Mouse (Mus musculus): ENCODE measurements around the gene Acap2. TPM values are rescaled to one million over a fixed set of nuclear protein-coding genes. Genes with fewer than 3 reads are reported as not detected.

Acap2 gene
- polyA plus RNA-seq, 1 experiment from 2014 or later = 39.6 TPM

DNA sequence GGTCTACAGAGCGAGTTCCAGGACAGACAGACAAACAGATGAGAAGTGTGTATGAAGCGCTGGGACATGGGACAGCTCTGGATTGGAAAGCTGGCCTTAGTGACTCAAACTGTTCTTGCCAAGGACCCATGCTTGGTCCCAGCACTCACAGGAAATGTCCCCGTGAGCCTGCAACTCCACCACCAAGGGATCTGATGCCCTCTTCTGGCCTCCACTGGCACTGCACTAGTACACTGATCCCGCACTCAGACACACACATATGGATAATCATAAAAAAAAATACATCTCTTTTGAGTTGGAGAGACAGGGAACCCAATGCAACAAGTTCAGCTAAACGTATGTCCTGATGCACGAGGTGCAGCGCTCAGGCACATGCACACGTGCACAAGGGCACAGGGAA, 30.7 kb downstream of the Acap2 start:
- WGBS (ENCODE audit: missing documents) = 97% methylated on average over 8 of the region's 8 CpGs
- Histone ChIP-seq H3K36me3 (ENCODE audit: inconsistent target) (no peaks in the 10 kb centered on the region), H3K27ac (no peak overlapping the region), H3K4me3 (ENCODE audit: inconsistent target) (no peak overlapping the region), H3K79me2 (ENCODE audit: inconsistent target) (peaks cover 100% of the 10 kb centered on the region)

- no peak overlapping the region for H3K4me3 ChIP-seq (ENCODE audit: inconsistent target)
- peaks cover 100% of the 10 kb centered on the region for H3K79me2 ChIP-seq (ENCODE audit: inconsistent target)
- H3K36me3 ChIP-seq (ENCODE audit: inconsistent target) = no peaks in the 10 kb centered on the region
- no peak overlapping the region for H3K27ac ChIP-seq
These were observed 31.4 kb downstream of the Acap2 start for GRCm38 (mm10) chr16:31169596-31169995.

GRCm38 (mm10) chr16:31167934-31168333, 33.1 kb downstream of the Acap2 start:
- Histone ChIP-seq H3K79me2 (ENCODE audit: inconsistent target) (peaks cover 100% of the 10 kb centered on the region), H3K4me3 (ENCODE audit: inconsistent target) (no peak overlapping the region), H3K36me3 (ENCODE audit: inconsistent target) (no peaks in the 10 kb centered on the region), H3K27ac (no peak overlapping the region)
- WGBS (ENCODE audit: missing documents) = 86% methylated on average over 6 of the region's 7 CpGs

GRCm38 (mm10) chr16:31167017-31167887, 33.8 kb downstream of the Acap2 start:
- Histone ChIP-seq H3K4me3 (ENCODE audit: inconsistent target) (no peak overlapping the region), H3K79me2 (ENCODE audit: inconsistent target) (peaks cover 100% of the 10 kb centered on the region), H3K36me3 (ENCODE audit: inconsistent target) (no peaks in the 10 kb centered on the region), H3K27ac (no peak overlapping the region)
- 90% methylated on average over 10 of the region's 10 CpGs for WGBS (ENCODE audit: missing documents)

- no peak overlapping the region for H3K4me3 ChIP-seq (ENCODE audit: inconsistent target)
- no peak overlapping the region for H3K27ac ChIP-seq
- peaks cover 100% of the 10 kb centered on the region for H3K79me2 ChIP-seq (ENCODE audit: inconsistent target)
- H3K36me3 ChIP-seq (ENCODE audit: inconsistent target) = no peaks in the 10 kb centered on the region
- 80% methylated on average over 4 of the region's 4 CpGs for WGBS (ENCODE audit: missing documents)
These were observed 35.1 kb downstream of the Acap2 start for GRCm38 (mm10) chr16:31165907-31166306.

GRCm38 (mm10) chr16:31165467-31165866, 35.6 kb downstream of the Acap2 start:
- Histone ChIP-seq H3K36me3 (ENCODE audit: inconsistent target) (no peaks in the 10 kb centered on the region), H3K79me2 (ENCODE audit: inconsistent target) (peaks cover 100% of the 10 kb centered on the region), H3K4me3 (ENCODE audit: inconsistent target) (no peak overlapping the region), H3K27ac (no peak overlapping the region)
- WGBS (ENCODE audit: missing documents) = 86% methylated on average over 4 of the region's 4 CpGs

DNA sequence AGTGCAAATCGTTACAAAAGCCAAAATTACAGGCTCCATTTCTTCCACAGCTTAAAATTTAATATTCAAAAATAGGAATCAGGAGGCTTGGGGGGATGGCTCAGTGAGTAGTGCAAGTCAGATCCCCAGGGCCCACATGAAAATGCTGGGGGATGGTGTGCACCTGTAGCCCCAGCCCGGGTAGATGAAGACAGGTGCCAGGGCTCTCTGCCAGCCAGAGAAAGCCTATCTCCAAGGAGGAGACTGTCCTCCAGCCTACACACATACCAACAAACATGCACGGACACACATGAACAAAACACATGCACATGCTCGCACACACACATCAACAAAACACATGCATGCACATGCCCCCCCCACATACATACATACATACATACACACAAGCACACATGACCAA, 36.9 kb downstream of the Acap2 start:
- H3K36me3 ChIP-seq (ENCODE audit: inconsistent target) = peaks cover 6% of the 10 kb centered on the region; the same call in 1 of the 2 replicates
- WGBS (ENCODE audit: missing documents) = 89% methylated on average over 4 of the region's 4 CpGs

GRCm38 (mm10) chr16:31160486-31160885, 40.6 kb downstream of the Acap2 start:
- Histone ChIP-seq H3K27ac (no peak overlapping the region), H3K79me2 (ENCODE audit: inconsistent target) (peaks cover 100% of the 10 kb centered on the region), H3K4me3 (ENCODE audit: inconsistent target) (no peak overlapping the region), H3K36me3 (ENCODE audit: inconsistent target) (peaks cover 43% of the 10 kb centered on the region)
- 94% methylated on average over 6 of the region's 6 CpGs for WGBS (ENCODE audit: missing documents)

More for the DNA sequence above, 36.9 kb downstream of the Acap2 start:
- H3K4me3 ChIP-seq (ENCODE audit: inconsistent target) = no peak overlapping the region
- no peak overlapping the region for H3K27ac ChIP-seq
- H3K79me2 ChIP-seq (ENCODE audit: inconsistent target) = peaks cover 100% of the 10 kb centered on the region

DNA sequence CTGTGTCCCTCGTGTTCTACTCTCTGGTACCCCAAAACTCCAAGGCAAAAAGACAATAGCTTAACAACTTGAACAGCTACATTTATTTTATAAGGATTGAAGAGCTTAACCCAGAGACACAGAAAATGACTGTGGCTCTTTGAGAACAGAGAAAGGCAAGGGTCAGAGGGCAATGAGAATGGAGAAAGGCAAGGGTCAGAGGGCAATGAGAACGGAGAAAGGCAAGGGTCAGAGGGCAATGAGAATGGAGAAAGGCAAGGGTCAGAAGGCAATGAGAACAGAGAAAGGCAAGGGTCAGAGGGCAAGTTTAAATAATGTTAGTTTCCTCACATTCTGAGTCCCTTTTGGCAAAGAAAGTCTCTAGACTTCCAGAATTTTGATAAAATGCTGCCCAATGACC, 41.6 kb downstream of the Acap2 start:
- H3K27ac ChIP-seq = no peak overlapping the region
- 91% methylated on average over 2 of the region's 2 CpGs for WGBS (ENCODE audit: missing documents)
- H3K36me3 ChIP-seq (ENCODE audit: inconsistent target) = peaks cover 53% of the 10 kb centered on the region
- no peak overlapping the region for H3K4me3 ChIP-seq (ENCODE audit: inconsistent target)
- peaks cover 100% of the 10 kb centered on the region for H3K79me2 ChIP-seq (ENCODE audit: inconsistent target)

DNA sequence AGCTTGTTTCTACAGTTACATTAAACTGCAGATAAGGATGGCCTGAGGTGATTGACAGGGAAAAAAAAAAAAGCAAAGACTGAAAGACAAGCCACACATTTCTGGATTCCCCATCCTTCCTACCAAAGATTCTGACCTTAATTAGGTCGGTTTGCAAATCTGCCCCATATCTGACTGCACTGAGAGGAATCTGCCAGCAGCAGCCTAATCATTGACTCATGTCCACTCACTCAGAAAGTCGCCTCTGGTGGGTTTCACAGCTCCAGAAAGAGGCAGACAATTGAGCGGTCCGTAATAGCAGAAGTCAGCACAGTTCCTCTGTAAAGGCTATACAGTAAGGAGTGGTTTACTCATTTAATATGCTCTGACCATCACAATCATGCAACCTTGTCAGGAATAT, 51.2 kb downstream of the Acap2 start:
- Histone ChIP-seq H3K27ac (no peak overlapping the region), H3K79me2 (ENCODE audit: inconsistent target) (peaks cover 18% of the 10 kb centered on the region), H3K4me3 (ENCODE audit: inconsistent target) (no peak overlapping the region), H3K36me3 (ENCODE audit: inconsistent target) (peaks cover 52% of the 10 kb centered on the region)
- WGBS (ENCODE audit: missing documents) = 96% methylated on average over 4 of the region's 4 CpGs

GRCm38 (mm10) chr16:31148891-31149290, 52.2 kb downstream of the Acap2 start:
- H3K4me3 ChIP-seq (ENCODE audit: inconsistent target) = no peak overlapping the region
- no peak overlapping the region for H3K27ac ChIP-seq
- peaks cover 9% of the 10 kb centered on the region; the same call in 1 of the 2 replicates for H3K79me2 ChIP-seq (ENCODE audit: inconsistent target)
- WGBS (ENCODE audit: missing documents) = 97% methylated on average over 6 of the region's 6 CpGs
- H3K36me3 ChIP-seq (ENCODE audit: inconsistent target) = peaks cover 42% of the 10 kb centered on the region

DNA sequence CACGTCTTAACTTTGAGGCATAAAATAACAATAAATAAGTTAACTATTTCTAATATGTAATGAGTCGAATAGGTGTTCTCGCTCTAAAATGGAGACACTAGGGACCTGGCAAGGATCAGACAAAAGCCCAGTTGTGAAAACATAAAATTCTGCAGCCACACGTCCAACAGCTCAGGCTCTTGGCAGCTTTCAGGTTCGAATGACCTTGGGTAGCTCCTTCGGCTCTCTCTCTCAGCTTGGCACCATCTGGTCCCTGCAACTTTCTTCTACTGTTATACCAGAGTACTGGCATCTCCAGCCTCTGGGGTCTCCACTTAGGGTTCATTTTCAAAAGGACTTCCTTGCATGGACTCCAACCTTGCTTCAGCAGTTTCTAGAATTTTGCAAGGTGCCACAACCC, 53.3 kb downstream of the Acap2 start:
- peaks cover 33% of the 10 kb centered on the region for H3K36me3 ChIP-seq (ENCODE audit: inconsistent target)
- no peak overlapping the region for H3K27ac ChIP-seq
- WGBS (ENCODE audit: missing documents) = 94% methylated on average over 6 of the region's 6 CpGs
- H3K4me3 ChIP-seq (ENCODE audit: inconsistent target) = no peak overlapping the region
- no peaks in the 10 kb centered on the region for H3K79me2 ChIP-seq (ENCODE audit: inconsistent target)

DNA sequence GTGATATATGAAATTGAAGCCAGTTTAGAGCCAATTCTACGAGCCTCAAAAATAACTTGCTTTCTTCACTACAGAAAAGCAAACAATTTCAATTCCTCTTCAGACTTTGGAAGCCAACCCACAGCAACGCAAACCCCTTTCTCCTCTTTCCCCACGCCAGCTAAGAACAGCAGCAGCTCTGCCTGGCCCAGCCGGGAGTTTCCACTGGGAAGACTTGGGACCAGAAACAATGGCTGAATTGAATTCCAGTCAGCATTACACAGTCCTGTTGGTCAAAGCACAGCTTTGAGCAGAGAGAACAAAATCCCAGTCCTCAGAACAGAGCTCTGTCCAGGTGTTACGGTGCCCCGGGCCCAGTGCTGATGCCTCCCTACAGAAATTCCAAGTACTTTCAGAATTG, 59.1 kb downstream of the Acap2 start:
- no peak overlapping the region for H3K4me3 ChIP-seq (ENCODE audit: inconsistent target)
- H3K27ac ChIP-seq = no peak overlapping the region
- no peaks in the 10 kb centered on the region for H3K79me2 ChIP-seq (ENCODE audit: inconsistent target)
- H3K36me3 ChIP-seq (ENCODE audit: inconsistent target) = peaks cover 34% of the 10 kb centered on the region
- 96% methylated on average over 6 of the region's 6 CpGs for WGBS (ENCODE audit: missing documents)

DNA sequence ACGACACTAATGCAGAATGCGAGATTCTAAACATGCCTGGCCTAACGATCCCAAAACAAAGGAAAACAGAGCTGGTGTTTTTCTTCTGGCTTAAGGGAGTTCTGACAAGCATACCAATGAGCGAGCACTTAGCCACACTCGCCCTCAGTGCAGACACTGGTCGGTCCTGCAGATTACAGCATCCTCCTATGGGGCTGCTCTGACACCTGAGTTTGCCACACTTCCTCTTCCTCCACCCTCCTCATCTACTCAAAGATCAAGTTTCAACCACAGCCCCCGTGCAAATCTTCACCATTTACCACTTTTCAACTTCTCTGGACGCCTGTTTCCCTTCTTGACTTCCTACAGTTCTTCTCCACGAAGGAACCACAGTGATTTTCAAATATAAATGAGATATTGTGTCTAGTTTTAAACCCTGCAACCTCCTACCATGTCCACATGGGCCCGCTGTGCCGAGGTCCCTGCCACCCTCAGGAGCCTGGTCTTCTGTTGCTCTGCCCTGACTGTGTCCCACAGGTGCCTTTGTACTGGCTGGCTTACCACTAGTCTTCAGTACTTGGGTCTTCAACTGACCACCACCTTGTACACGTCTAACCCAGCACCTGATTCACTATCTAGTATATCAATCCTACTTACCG, 64.3 kb downstream of the Acap2 start:
- WGBS (ENCODE audit: missing documents) = 51% methylated on average over 13 of the region's 13 CpGs
- peaks cover 83% of the 10 kb centered on the region for H3K36me3 ChIP-seq (ENCODE audit: inconsistent target)
- no peak overlapping the region for H3K4me3 ChIP-seq (ENCODE audit: inconsistent target)
- no peak overlapping the region for H3K27ac ChIP-seq
- no peaks in the 10 kb centered on the region for H3K79me2 ChIP-seq (ENCODE audit: inconsistent target)

DNA sequence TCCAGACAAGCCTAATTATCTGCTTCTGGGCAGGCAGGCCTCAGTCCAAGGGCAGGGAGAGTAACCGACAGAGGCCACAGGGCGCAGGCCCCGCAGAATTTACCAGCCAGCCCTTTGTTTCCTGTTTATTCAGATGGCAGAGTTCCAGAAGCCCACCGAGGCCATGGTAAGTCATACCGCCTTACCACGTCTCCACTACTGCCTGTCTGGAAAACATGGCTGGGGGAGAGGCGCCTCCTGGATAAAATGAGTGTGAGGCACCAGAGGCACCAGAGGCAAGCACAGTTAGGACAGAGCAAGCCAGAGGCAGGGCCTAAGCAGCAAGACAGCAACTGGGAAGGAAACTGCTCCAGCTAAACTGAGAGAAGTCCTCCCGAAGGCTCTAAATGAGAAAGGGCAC, 65.5 kb downstream of the Acap2 start:
- Histone ChIP-seq H3K36me3 (ENCODE audit: inconsistent target) (peaks cover 92% of the 10 kb centered on the region), H3K4me3 (ENCODE audit: inconsistent target) (no peak overlapping the region), H3K27ac (no peak overlapping the region), H3K79me2 (ENCODE audit: inconsistent target) (no peaks in the 10 kb centered on the region)
- WGBS (ENCODE audit: missing documents) = 77% methylated on average over 6 of the region's 8 CpGs

Data from macrophage (primary cell).